Mouse (Mus musculus): Measurements from ENCODE around the gene C130050O18Rik. TPM values are rescaled to one million over a fixed set of nuclear protein-coding genes. Genes with fewer than 3 reads are reported as not detected.

Gene C130050O18Rik
- polyA plus RNA-seq, 2 experiments = 0.93 to 1.3 TPM

- Histone ChIP-seq H3K4me2 (ENCODE audit: low read depth) (no peak overlapping the region), H3K27me3 (ENCODE audit: control insufficient read depth, insufficient read depth, low read length) (no peaks in the 10 kb centered on the region), H3K27ac (no peak overlapping the region), H3K9ac (replicated peaks) (no peak overlapping the region), H3K9me3 (ENCODE audit: control insufficient read depth, low read length) (no peaks in the 10 kb centered on the region), H3K4me1 (replicated peaks; ENCODE audit: control insufficient read depth in 2 of 2, insufficient read depth in 2 of 2, low read length in 1 of 2) (peaks cover 0 to 8% of the 10 kb centered on the region in 2 experiments; a peak in 2 of 4 replicates), H3K4me3 (ENCODE audit: insufficient read depth in 1 of 2, low read depth in 2 of 2, low read length in 2 of 2) (no peak overlapping the region), H3K36me3 (replicated peaks; ENCODE audit: control insufficient read depth, insufficient read depth, low read depth) (no peaks in the 10 kb centered on the region)
- ATAC-seq (ENCODE audit: insufficient read depth) (no peak), DNase-seq (ENCODE audit: low read depth in 3 of 3, low spot score in 3 of 3) (no peak)
- TF ChIP-seq EP300 (IDR thresholded peaks at IDR 0.05; ENCODE audit: low read depth) (no peak), CTCF (IDR thresholded peaks at IDR 0.05; ENCODE audit: low read depth) (no peak)
- WGBS (ENCODE audit: insufficient replicate concordance) = 71% methylated on average over 12 of the region's 12 CpGs
Observed at GRCm38 (mm10) chr5:139455166-139455565, 50.1 kb downstream of the C130050O18Rik start.

GRCm38 (mm10) chr5:139457241-139457640 lies 52.2 kb downstream of the C130050O18Rik start:
- no peak overlapping the region for H3K4me2 ChIP-seq (ENCODE audit: low read depth)
- ATAC-seq (ENCODE audit: insufficient read depth) = no peak
- 74% methylated on average over 8 of the region's 8 CpGs for WGBS (ENCODE audit: insufficient replicate concordance)

GRCm38 (mm10) chr5:139459938-139460337 lies 54.9 kb downstream of the C130050O18Rik start:
- peak; percentile 33; the same call in 1 of the 2 replicates for ATAC-seq (ENCODE audit: insufficient read depth)
- peak overlapping the region; percentile 81 for H3K4me2 ChIP-seq (ENCODE audit: low read depth)
- H3K9ac ChIP-seq (replicated peaks) = peak overlapping the region; percentile 43
- TF ChIP-seq EP300 (IDR thresholded peaks at IDR 0.05; ENCODE audit: low read depth) (no peak), CTCF (IDR thresholded peaks at IDR 0.05; ENCODE audit: low read depth) (no peak)
- H3K27me3 ChIP-seq (ENCODE audit: control insufficient read depth, insufficient read depth, low read length) = no peaks in the 10 kb centered on the region
- H3K9me3 ChIP-seq (ENCODE audit: control insufficient read depth, low read length) = no peaks in the 10 kb centered on the region
- WGBS (ENCODE audit: insufficient replicate concordance) = 5% methylated on average over 10 of the region's 10 CpGs
- H3K36me3 ChIP-seq (replicated peaks; ENCODE audit: control insufficient read depth, insufficient read depth, low read depth) = no peaks in the 10 kb centered on the region
- H3K4me1 ChIP-seq (replicated peaks; ENCODE audit: control insufficient read depth in 2 of 2, insufficient read depth in 2 of 2, low read length in 1 of 2) = peaks cover 0 to 10% of the 10 kb centered on the region in 2 experiments; a peak in 3 of 4 replicates
- no peak overlapping the region for H3K27ac ChIP-seq
- H3K4me3 ChIP-seq (ENCODE audit: insufficient read depth in 1 of 2, low read depth in 2 of 2, low read length in 2 of 2) = peak overlapping the region; percentile 60 to 77
- no peak for DNase-seq (ENCODE audit: low read depth in 3 of 3, low spot score in 3 of 3)

More at GRCm38 (mm10) chr5:139457241-139457640, 52.2 kb downstream of the C130050O18Rik start:
- Histone ChIP-seq H3K27ac (no peak overlapping the region), H3K36me3 (replicated peaks; ENCODE audit: control insufficient read depth, insufficient read depth, low read depth) (no peaks in the 10 kb centered on the region), H3K9ac (replicated peaks) (no peak overlapping the region), H3K4me1 (replicated peaks; ENCODE audit: control insufficient read depth in 2 of 2, insufficient read depth in 2 of 2, low read length in 1 of 2) (peaks cover 0 to 10% of the 10 kb centered on the region in 2 experiments; a peak in 3 of 4 replicates), H3K4me3 (ENCODE audit: insufficient read depth in 1 of 2, low read depth in 2 of 2, low read length in 2 of 2) (no peak overlapping the region), H3K9me3 (ENCODE audit: control insufficient read depth, low read length) (no peaks in the 10 kb centered on the region), H3K27me3 (ENCODE audit: control insufficient read depth, insufficient read depth, low read length) (no peaks in the 10 kb centered on the region)
- DNase-seq (ENCODE audit: low read depth in 3 of 3, low spot score in 3 of 3) = no peak
- TF ChIP-seq CTCF (IDR thresholded peaks at IDR 0.05; ENCODE audit: low read depth) (no peak), EP300 (IDR thresholded peaks at IDR 0.05; ENCODE audit: low read depth) (no peak)

GRCm38 (mm10) chr5:139460384-139461067 lies 55.4 kb downstream of the C130050O18Rik start, which contains the start of gene 3110082I17Rik:
Gene 3110082I17Rik (minus strand): TSS chr5:139460527.
- ATAC-seq (ENCODE audit: insufficient read depth) = peak; percentile 97
- Histone ChIP-seq H3K4me3 (ENCODE audit: insufficient read depth in 1 of 2, low read depth in 2 of 2, low read length in 2 of 2) (peak within 1 kb of the TSS; percentile 60 to 77), H3K9me3 (ENCODE audit: control insufficient read depth, low read length) (no peaks in the 10 kb centered on the region), H3K4me2 (ENCODE audit: low read depth) (peak within 1 kb of the TSS; percentile 81), H3K36me3 (replicated peaks; ENCODE audit: control insufficient read depth, insufficient read depth, low read depth) (no peaks in the 10 kb centered on the region), H3K4me1 (replicated peaks; ENCODE audit: control insufficient read depth in 2 of 2, insufficient read depth in 2 of 2, low read length in 1 of 2) (peaks cover 0 to 10% of the 10 kb centered on the region in 2 experiments; a peak in 3 of 4 replicates), H3K27me3 (ENCODE audit: control insufficient read depth, insufficient read depth, low read length) (no peaks in the 10 kb centered on the region), H3K27ac (no peak within 1 kb of the TSS), H3K9ac (replicated peaks) (peak within 1 kb of the TSS; percentile 43)
- WGBS (ENCODE audit: insufficient replicate concordance) = 4% methylated on average over 42 of the region's 42 CpGs
- peak; percentile 87 to 90 (median 89) for DNase-seq (ENCODE audit: low read depth in 3 of 3, low spot score in 3 of 3)
- TF ChIP-seq EP300 (IDR thresholded peaks at IDR 0.05; ENCODE audit: low read depth) = no peak
- TF ChIP-seq CTCF (IDR thresholded peaks at IDR 0.05; ENCODE audit: low read depth) = no peak

- Histone ChIP-seq H3K4me3 (ENCODE audit: insufficient read depth in 1 of 2, low read depth in 2 of 2, low read length in 2 of 2) (no peak overlapping the region), H3K27ac (no peak overlapping the region), H3K9me3 (ENCODE audit: control insufficient read depth, low read length) (no peaks in the 10 kb centered on the region), H3K27me3 (ENCODE audit: control insufficient read depth, insufficient read depth, low read length) (no peaks in the 10 kb centered on the region), H3K4me1 (replicated peaks; ENCODE audit: control insufficient read depth in 2 of 2, insufficient read depth in 2 of 2, low read length in 1 of 2) (peaks cover 0 to 4% of the 10 kb centered on the region in 2 experiments; a peak in 2 of 4 replicates), H3K4me2 (ENCODE audit: low read depth) (no peak overlapping the region), H3K36me3 (replicated peaks; ENCODE audit: control insufficient read depth, insufficient read depth, low read depth) (no peaks in the 10 kb centered on the region), H3K9ac (replicated peaks) (no peak overlapping the region)
- DNase-seq (ENCODE audit: low read depth in 3 of 3, low spot score in 3 of 3) (no peak), ATAC-seq (ENCODE audit: insufficient read depth) (no peak)
- 41% methylated on average over 4 of the region's 4 CpGs for WGBS (ENCODE audit: insufficient replicate concordance)
- TF ChIP-seq CTCF (IDR thresholded peaks at IDR 0.05; ENCODE audit: low read depth) (no peak), EP300 (IDR thresholded peaks at IDR 0.05; ENCODE audit: low read depth) (no peak)
Observed at GRCm38 (mm10) chr5:139464874-139465273, 59.8 kb downstream of the C130050O18Rik start.

MicroRNA genes within 50 kb of the gene (microRNA counts, 519-probe panel; counts per million panel counts)
- microRNA mmu-miR-339-3p (69.9 counts per million), microRNA mmu-miR-339-5p (69.9 counts per million)

Small RNA genes lying within 50 kb of the gene (microRNA-seq; reads per million reads assigned to microRNA genes)
- gene Mir339 = 924 reads per million, percentile 72 among the genes with 10 or more reads in this experiment

Other genes starting within 250 kb of the C130050O18Rik start
- gene Sun1, start 204.6 kb upstream of the C130050O18Rik start, polyA plus RNA-seq (2012; rRNA removed) = 15.4 and 17.9 TPM in 2 replicates
- 19.9 and 21.2 TPM in 2 replicates for gene Sun1, start 204.6 kb upstream of the C130050O18Rik start, polyA plus RNA-seq (2014; fragmentation: Nextera tagmentation; extraction: Ambion mirVana)
- gene Get4, start 153.0 kb upstream of the C130050O18Rik start, polyA plus RNA-seq (2012; rRNA removed) = 48.6 and 56.8 TPM in 2 replicates
- 107 and 118 TPM in 2 replicates for gene Get4, start 153.0 kb upstream of the C130050O18Rik start, polyA plus RNA-seq (2014; fragmentation: Nextera tagmentation; extraction: Ambion mirVana)
- 3.0 and 3.1 TPM in 2 replicates for gene Adap1, start 79.7 kb upstream of the C130050O18Rik start, polyA plus RNA-seq (2012; rRNA removed)
- 2.2 and 2.7 TPM in 2 replicates for gene Adap1, start 79.7 kb upstream of the C130050O18Rik start, polyA plus RNA-seq (2014; fragmentation: Nextera tagmentation; extraction: Ambion mirVana)
- gene Cox19, start 53.9 kb upstream of the C130050O18Rik start, polyA plus RNA-seq (2012; rRNA removed) = 22.6 and 23.3 TPM in 2 replicates
- 61.4 and 62.3 TPM in 2 replicates for gene Cox19, start 53.9 kb upstream of the C130050O18Rik start, polyA plus RNA-seq (2014; fragmentation: Nextera tagmentation; extraction: Ambion mirVana)
- gene Cyp2w1, start 52.7 kb upstream of the C130050O18Rik start, polyA plus RNA-seq (2012; rRNA removed) = 0.03 and 0.05 TPM in 2 replicates
- not detected in 2 replicates for gene Cyp2w1, start 52.7 kb upstream of the C130050O18Rik start, polyA plus RNA-seq (2014; fragmentation: Nextera tagmentation; extraction: Ambion mirVana)
- 14.6 and 14.7 TPM in 2 replicates for gene Gpr146, start 27.6 kb upstream of the C130050O18Rik start, polyA plus RNA-seq (2012; rRNA removed)
- gene Gpr146, start 27.6 kb upstream of the C130050O18Rik start, polyA plus RNA-seq (2014; fragmentation: Nextera tagmentation; extraction: Ambion mirVana) = 18.4 and 20.1 TPM in 2 replicates
- 0.06 and 0.07 TPM in 2 replicates for gene Gper1, start 17.9 kb downstream of the C130050O18Rik start, polyA plus RNA-seq (2012; rRNA removed)
- 0.20 TPM in 1 of 2 replicates, not detected in the other for gene Gper1, start 17.9 kb downstream of the C130050O18Rik start, polyA plus RNA-seq (2014; fragmentation: Nextera tagmentation; extraction: Ambion mirVana)
- 11.1 and 11.2 TPM in 2 replicates for gene 3110082I17Rik, start 55.2 kb downstream of the C130050O18Rik start, polyA plus RNA-seq (2012; rRNA removed)
- 11.6 and 14.1 TPM in 2 replicates for gene 3110082I17Rik, start 55.2 kb downstream of the C130050O18Rik start, polyA plus RNA-seq (2014; fragmentation: Nextera tagmentation; extraction: Ambion mirVana)
- 3.1 and 3.2 TPM in 2 replicates for gene Zfand2a, start 79.3 kb downstream of the C130050O18Rik start, polyA plus RNA-seq (2012; rRNA removed)
- 1.4 TPM in 2 replicates for gene Zfand2a, start 79.3 kb downstream of the C130050O18Rik start, polyA plus RNA-seq (2014; fragmentation: Nextera tagmentation; extraction: Ambion mirVana)
- gene Uncx, start 138.2 kb downstream of the C130050O18Rik start, polyA plus RNA-seq (2012; rRNA removed) = 0.05 TPM in 1 of 2 replicates, not detected in the other
- not detected in 2 replicates for gene Uncx, start 138.2 kb downstream of the C130050O18Rik start, polyA plus RNA-seq (2014; fragmentation: Nextera tagmentation; extraction: Ambion mirVana)

Measured in liver, embryonic 14.5 days (tissue).